Mouse (Mus musculus): ENCODE data around the gene Vmn2r19.
"Not testable (repeated sequence)": the region's sequence is repeated elsewhere in the genome, so short reads cannot be mapped to it uniquely, and the experiment has no call there.

The Vmn2r19 gene

DNA sequence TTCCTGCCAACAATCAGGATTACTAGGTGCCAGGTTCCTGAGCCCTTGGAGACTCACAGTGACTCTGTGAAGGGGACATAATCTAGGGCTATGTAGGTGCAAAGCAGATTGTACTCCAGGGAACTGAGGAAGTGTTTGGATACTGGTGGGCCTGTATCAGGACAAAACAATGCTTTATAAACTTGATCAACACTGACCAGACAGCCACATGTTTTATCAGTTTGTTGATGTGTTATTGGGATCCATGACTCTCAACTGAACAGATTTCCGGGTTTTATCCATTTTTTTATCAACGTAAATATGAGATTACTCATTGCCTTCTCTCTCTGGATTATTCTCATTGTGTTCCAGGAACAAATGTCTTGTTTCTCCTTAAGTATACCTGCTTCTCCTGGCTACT, at the start of gene Vmn2r19:
Gene Vmn2r19, plus strand, starts transcription at position 301 of the 400 bp plus-strand sequence.
- POLR2A ChIA-PET, result no interaction called here
- CTCF ChIA-PET, result interaction anchor here in 1 of 4 experiments (0.6 kb wide), 1 partner anchor 53 kb away, joined by 7 read pairs; no protein-coding TSS in a partner anchor

DNA sequence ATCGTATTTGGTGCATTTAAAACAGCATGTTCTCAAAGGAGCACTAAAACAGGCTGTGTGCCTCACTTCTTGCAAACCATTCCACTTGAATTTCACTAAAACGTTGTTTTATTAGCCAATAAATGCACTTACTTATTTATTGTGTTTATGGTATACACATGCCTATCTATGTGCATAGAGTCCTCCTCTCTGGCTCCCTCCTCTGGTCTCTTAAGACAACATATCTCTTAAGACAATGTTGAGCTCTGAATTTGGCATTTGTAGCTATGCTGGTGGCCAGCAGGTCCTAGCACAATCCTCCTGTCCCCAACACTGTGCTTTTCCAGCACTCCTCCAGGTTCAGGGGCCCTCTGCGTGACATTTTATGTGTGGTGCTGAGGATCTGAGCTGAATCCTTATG, 49.2 kb upstream of the Vmn2r19 start:
- POLR2A ChIA-PET, result interaction anchor here in 1 of 4 experiments (0.5 to 0.6 kb wide), 2 partner anchors 380 to 1948 kb away, joined by 3 read pairs; no protein-coding TSS in a partner anchor
- CTCF ChIA-PET, result interaction anchor here (0.5 to 1.0 kb wide), 7 partner anchors 294 to 1385 kb away, joined by 3 to 6 read pairs (median 3); no protein-coding TSS in a partner anchor

DNA sequence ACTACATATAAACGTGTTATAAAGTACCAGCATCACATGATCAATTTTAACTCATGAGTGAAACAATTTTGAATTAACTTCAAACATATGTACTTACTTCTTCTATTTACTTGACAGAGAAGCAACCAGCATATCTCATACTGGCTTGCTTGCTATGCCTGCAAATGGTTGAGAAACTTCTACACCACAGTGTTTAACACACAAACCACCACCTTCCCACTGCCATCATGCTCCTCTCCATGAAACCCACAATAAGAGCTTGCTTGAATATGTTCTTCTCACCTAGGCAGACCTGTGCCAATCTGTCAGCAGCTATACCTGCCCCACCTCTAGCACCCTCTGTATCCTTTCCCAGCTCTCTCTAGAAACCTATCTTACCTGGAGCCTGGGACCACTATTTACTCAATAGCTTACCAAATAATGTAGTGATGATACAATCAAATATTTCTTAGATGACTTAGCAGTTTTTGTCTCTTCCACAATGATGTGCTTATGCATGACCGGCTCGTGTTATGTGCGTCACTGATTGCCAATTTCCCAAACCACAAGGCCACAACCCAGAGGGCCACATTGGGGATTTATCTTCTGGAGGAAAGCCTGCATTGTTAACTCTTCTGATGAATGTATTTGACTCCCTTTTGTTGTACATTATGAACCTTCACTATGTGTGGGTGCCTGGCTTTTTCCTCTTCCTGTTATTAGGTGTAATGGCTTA, 48.1 kb upstream of the Vmn2r19 start:
- CTCF ChIA-PET, result no interaction called here
- POLR2A ChIA-PET, result no interaction called here

DNA sequence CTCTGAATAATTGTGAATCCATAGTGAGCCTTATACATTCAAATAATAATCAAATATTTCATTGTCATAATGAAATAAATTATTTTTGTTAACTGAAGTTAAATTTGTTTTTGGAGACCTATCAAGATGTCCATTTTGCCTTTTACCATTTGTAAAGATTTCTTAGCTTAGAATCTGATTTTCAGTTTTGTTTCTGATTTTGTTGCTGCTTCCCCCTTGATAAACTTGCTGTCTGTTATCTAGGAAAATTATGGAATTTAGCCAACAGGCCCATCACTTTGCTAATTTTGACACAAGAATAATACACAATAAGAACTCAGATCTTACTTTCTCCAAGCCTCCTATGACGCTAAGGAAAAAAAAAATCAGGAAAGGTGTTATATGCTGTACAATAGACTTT, 47.3 kb upstream of the Vmn2r19 start:
- POLR2A ChIA-PET, result interaction anchor here in 1 of 4 experiments (0.6 kb wide), 1 partner anchor 999 kb away, joined by 5 read pairs; no protein-coding TSS in a partner anchor
- CTCF ChIA-PET, result no interaction called here

DNA sequence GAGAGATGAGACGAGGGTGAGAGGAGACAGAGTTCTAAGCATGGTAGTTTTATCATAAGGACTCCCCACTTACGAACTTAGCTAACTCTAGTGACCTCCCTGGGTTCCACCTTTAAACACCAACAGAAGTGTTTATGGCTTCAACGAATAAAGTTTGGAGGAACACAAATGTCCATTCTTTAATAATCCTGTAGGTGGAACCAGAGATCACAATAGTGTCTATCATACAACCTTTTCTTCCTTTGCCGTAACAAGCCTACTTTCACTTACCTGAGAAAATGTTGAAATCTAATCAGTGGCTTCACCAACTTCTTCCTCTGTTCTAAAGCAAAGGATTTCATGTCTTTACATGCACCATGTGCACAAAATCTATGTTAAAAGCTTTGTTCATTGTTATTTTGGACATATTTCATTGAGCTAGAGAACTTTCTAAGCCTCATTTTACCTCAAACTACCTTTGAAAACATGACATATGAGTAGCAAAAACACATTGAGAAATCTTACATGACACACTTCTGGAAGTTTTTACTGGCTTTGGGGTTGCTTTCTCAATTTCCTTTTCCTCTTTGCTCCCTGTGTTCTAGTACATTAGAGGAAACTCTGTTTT, 46.5 kb upstream of the Vmn2r19 start, which contains the start of gene Clec4d:
Gene Clec4d, plus strand, starts transcription at position 557 of the 607 bp plus-strand sequence.
- ChIA-PET CTCF (no interaction called here), POLR2A (no interaction called here)

DNA sequence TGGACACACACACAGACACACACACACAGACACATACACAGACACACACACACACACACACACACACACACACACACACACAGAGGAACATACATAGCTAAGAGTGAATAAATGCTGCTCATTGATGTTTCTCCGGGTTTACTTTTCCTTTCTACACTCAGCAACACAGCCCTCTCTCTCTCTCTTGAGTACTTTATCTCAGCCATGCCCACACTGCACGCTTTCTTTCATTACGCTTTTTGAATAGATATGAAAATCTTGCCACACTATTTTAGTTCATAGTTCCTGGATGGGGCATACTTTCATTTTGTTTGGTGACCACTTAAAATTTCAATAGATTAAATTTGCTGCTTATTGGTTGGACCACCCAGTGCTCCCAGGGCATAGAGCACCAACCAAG, 43.9 kb upstream of the Vmn2r19 start:
- ChIA-PET POLR2A (no interaction called here), CTCF (no interaction called here)

DNA sequence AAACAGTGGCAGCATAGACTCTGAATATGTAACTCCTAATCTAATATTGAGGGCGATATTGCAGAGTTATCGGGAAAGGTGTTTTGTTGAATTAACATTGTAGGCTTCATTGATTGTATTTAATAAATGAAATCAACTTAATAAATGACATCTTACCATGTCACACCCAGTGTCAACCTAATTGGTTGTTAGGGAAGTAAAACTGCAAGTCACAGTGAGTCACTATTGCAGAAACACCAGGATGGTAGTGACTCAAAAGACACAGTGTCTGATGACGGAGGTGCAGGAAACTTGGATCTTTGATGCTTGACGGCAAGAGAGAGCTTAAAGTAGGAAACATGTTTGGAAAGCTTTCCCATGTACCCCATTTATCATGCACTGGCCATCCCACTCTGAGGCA, 42.3 kb upstream of the Vmn2r19 start:
- POLR2A ChIA-PET, result no interaction called here
- CTCF ChIA-PET, result no interaction called here

DNA sequence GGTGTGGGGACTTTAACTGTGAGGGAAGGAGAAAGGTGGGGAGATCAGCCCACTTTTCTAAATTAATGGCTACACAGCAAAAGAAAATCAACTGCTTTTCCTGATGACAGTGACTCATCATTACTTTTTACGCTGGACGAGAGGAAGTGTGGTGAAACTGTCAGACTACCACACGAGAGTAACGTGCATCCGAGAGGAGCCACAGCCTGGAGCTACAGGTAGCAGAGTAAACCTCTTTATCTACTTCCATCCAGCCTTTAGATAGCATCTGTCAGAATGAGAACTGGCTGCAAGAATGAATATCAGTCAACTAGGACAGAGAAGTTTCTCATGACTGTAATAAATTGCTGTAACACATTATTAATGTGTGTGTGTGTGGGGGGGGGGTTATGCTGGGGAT, 41.2 kb upstream of the Vmn2r19 start:
- POLR2A ChIA-PET, result no interaction called here
- CTCF ChIA-PET, result no interaction called here

DNA sequence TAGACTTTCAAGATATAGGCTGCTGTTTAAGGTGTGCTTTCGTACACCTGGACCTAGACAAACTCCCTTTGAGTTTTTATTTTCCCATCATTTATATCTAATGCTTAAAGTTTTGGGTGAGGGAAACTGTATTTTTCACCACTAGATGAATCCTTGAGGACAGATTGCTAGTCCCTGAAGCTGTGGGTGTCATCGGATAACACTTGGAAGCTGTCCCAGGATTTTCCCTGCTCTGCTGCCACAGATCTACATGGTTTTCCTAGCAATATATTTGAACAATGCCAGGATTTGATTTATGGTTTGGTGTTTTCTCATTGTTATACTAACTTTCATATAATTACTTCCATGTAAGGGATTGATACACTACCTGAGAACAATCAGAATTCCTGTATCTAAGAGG, 28.7 kb upstream of the Vmn2r19 start:
- POLR2A ChIA-PET, result no interaction called here
- CTCF ChIA-PET, result no interaction called here

DNA sequence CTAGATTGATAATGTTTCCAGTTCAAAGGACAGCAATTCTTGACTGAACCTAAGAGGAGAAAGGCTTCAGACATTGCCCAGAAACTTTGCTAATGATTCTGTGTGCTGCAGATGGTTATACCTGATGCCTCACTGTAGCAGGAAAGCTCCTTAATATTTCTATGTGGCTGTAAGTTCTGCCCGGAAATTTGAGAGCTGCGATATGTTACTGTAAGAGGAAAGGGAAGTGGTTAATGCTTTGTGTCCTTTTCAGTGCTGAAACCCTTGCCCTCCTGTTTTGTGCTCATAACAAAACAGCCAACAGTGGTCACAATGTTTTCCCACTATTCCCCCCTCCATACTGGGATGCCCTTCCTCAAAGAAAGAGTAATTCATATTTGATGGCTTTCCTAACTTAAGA, 21.8 kb upstream of the Vmn2r19 start:
- CTCF ChIA-PET, result no interaction called here
- POLR2A ChIA-PET, result no interaction called here

DNA sequence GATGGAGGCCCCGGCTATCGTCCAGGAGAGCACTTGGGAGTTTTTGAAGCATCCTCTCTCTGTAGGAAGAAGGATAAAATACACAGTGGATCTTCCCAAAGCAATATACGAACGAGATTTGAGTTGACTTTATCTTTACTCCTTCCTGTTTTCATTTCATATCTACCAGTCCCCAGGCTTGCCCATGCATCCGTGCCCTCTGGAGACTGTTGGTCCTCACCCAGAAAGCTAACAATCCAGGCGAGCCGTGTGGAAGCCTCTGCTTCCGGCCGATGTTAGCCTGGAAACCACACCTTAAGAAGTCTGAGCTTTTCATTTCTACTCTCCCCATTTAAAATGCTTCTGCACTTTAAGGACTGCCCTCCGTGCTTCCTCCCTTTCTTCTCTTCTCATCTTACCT, 19.2 kb upstream of the Vmn2r19 start:
- POLR2A ChIA-PET, result no interaction called here
- CTCF ChIA-PET, result interaction anchor here in 1 of 4 experiments (0.6 kb wide), 1 partner anchor 415 kb away, joined by 3 read pairs; the partner anchor contains the start of gene Necap1

DNA sequence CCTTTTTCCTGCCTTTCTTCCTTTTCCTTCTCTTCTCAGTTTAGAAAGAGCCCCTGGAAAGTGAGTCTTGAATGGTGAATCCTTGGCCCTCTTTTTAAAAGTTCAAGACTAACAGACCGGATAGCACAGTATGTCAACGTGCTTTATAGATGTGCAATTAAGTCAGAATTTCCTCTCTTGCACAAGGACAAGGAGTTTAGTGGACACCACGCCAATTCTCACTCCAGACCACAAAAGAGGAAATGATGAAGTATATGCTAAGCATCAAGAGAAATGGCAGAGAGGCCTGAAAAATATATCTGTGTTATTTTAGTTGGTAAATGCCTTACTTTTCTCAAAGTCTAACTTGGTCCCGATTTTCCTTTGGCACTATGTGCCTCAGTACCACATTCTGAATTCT, 18.4 kb upstream of the Vmn2r19 start, which contains the start of gene Clec4e:
Gene Clec4e, minus strand, starts transcription at position 118 of the 400 bp plus-strand sequence.
- CTCF ChIA-PET, result no interaction called here
- POLR2A ChIA-PET, result no interaction called here

DNA sequence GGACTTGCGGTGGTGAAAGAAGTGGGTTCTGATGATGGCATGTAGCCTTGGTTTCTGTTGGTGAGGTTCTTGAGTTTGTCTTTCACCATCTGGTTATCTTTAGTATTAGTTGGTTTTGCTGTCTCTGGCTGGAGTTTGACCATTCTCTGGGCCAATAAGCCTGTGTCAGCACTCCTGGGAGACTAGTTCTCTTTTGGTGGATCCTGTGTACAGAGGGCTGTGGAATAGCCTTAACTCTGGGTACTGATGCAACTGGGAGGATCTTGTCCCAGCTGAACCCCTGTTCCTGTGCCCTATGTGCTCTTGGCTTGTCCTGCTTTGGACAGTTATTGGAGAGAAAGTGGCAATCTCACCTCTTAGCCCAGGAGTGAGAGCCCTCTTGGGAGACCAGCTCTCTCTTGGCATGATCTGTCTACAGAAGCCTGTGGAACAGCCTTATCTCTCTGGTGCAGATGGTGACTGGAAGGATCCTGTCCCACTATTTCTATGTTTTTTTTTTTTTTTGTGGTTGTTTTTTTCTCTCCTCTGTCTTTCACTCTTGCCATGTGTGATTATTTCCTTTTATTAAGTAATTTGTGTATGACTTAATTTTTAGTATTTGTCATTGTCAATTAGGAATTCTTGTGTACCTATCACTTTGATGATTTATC, 15.3 kb upstream of the Vmn2r19 start:
- CTCF ChIA-PET, result interaction anchor here in 1 of 4 experiments (0.7 kb wide), 1 partner anchor 459 kb away, joined by 3 read pairs; no protein-coding TSS in a partner anchor
- POLR2A ChIA-PET, result no interaction called here

DNA sequence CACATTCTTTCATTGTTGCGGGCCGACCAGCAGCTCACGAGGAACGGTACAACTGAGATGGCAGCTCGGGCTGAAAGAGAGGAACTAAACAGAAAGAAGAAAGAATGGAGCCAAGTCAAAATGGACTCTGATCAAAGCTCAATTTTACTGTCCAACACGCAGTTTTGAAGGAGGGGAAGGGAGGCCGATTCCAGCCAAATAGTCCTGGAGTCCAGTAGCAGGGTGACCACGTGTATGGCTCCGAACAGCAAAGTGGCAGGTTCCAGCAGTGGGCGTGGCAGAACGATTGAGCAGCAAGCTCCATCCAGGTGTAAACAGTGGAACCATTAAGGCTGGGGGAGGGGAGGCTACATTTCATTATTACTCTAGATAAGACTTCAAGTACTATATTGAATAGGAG, 14.6 kb upstream of the Vmn2r19 start:
- ChIA-PET CTCF (interaction anchor here in 2 of 4 experiments (0.6 to 0.7 kb wide), 2 partner anchors 459 to 774 kb away, joined by 3 to 5 read pairs; no protein-coding TSS in a partner anchor), POLR2A (interaction anchor here in 1 of 4 experiments (0.6 kb wide), 1 partner anchor 408 kb away, joined by 4 read pairs; no protein-coding TSS in a partner anchor)

DNA sequence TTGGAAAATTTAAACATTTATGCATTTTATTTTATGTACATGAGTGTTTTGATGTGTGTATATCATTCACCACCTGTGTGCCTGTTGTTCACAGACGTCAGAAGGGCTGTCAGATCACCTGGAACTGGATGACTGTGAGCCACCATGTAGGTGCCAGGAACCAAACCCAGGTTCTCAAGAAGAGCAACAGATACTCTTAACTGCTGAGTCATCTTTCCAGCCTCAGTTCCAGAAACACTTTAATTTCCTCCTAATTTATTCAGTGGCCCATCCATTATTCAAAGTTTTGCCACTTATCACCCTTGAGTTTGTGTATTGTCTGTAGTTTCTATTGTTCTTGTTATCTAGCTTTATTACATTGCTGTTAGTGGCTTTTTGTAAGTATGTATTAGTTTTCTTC, 11.4 kb upstream of the Vmn2r19 start:
- ChIA-PET POLR2A (interaction anchor here in 1 of 4 experiments (0.7 kb wide), 1 partner anchor 532 kb away, joined by 3 read pairs; no protein-coding TSS in a partner anchor), CTCF (no interaction called here)

DNA sequence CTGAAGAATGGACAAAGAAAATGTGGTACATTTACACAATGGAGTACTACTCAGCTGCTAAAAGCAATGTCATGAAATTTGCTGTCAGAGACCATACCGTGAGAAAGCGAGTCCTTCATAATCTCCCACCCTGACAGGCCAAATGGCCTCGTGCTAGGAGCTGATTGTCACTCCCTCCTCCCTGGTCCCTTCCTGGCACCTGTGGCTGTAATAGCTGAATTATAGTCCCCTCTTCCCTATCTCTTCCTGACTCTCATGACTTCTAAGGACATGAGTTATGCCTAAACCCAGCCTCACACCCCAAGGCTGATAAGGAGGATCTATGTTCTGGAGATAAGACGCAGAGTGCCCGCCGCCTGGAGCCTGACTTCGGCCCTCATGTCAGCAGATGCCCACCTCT, 1.8 kb upstream of the Vmn2r19 start:
- POLR2A ChIA-PET, result interaction anchor here in 1 of 4 experiments (0.6 kb wide), 1 partner anchor 431 kb away, joined by 6 read pairs; no protein-coding TSS in a partner anchor
- CTCF ChIA-PET, result not testable (repeated sequence)

DNA sequence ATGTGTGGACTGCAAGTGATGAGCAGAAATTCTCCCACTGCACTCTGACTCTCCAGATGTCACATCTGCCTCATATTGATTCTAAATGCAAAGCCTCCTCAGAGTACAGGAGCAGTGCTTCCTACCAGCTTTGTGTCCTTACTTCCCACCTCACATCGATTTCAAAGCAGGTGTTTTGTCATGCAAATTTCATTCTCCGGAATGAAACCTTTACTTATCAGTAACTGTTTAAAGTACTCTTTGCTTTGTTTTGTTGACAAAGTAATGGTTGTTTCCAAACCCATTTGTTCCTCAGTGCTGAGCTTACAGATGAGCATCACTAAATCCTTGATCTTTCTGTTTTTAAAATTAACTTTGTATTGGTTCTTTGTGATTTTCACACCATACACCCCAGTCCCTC, 24.4 kb downstream of the Vmn2r19 start:
- ChIA-PET POLR2A (interaction anchor here in 1 of 4 experiments (0.6 kb wide), 1 partner anchor 567 kb away, joined by 3 read pairs; no protein-coding TSS in a partner anchor), CTCF (no interaction called here)

DNA sequence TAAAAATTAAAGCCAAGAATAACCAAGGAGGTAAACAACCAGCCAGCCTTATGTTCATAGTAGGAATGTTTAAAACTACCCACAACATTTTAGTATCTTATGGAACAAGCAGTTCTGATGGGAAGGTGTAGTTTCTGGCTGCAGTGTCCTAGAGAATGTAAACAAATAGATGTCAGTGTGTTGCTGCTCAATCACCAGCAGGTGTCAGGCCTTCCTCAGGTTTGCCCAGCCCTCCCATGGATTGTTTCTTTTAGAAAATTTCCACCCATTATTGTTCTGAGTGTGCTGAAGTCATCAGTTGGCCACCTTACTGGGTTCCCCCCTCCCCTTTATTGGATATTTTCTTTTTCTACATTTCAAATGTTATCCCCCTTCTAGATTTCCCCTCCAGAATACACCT, 32.0 kb downstream of the Vmn2r19 start:
- POLR2A ChIA-PET, result no interaction called here
- CTCF ChIA-PET, result no interaction called here

DNA sequence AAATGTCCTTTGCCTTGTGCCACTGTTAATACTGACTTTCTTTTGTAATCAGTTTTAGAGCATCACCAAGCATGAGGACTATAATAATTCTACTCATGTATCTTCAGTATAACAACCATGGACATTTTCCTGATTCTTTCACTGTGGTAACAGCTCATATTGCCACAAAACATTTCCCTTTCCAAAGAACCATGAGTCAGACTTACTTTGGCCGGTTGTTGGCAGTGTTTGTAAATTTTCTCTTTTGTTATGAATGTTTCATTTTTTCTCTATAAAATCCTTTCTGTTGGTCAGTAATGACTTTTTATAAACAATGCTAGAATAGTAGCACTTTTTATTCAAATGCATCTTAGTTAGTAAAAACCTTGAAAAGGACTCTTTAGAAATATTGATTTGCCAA, 38.0 kb downstream of the Vmn2r19 start:
- CTCF ChIA-PET, result no interaction called here
- POLR2A ChIA-PET, result no interaction called here
